Mouse (Mus musculus): ENCODE data around the gene Dock2. TPM values are rescaled to one million over a fixed set of nuclear protein-coding genes. Genes with fewer than 3 reads are reported as not detected.

Gene Dock2
- polyA plus RNA-seq, 1 experiment from 2014 or later = 0.72 TPM

GRCm38 (mm10) chr11:34389261-34390116 lies 394.2 kb downstream of the Dock2 start:
- WGBS = 89% methylated on average over 6 of the region's 6 CpGs
- H3K9ac ChIP-seq (ENCODE audit: low read depth, low read length) = no peak overlapping the region
- no peak overlapping the region for H3K27ac ChIP-seq (ENCODE audit: low read length)
- no peaks in the 10 kb centered on the region for H3K36me3 ChIP-seq (ENCODE audit: control insufficient read depth, insufficient read depth, low read length)
- no peak overlapping the region for H3K4me2 ChIP-seq (ENCODE audit: low read length)
- H3K4me3 ChIP-seq (ENCODE audit: low read depth, low read length) = no peak overlapping the region
- H3K9me3 ChIP-seq (replicated peaks; ENCODE audit: control insufficient read depth, low read length, poor library complexity, severe bottlenecking) = no peaks in the 10 kb centered on the region
- H3K4me1 ChIP-seq (ENCODE audit: control insufficient read depth, insufficient read depth, low read length) = peaks cover 6% of the 10 kb centered on the region
- H3K27me3 ChIP-seq (ENCODE audit: control insufficient read depth, insufficient read depth, low read depth, low read length) = no peaks in the 10 kb centered on the region
- ATAC-seq = no peak

GRCm38 (mm10) chr11:34385001-34385688 lies 398.5 kb downstream of the Dock2 start:
- no peak overlapping the region for H3K9ac ChIP-seq (ENCODE audit: low read depth, low read length)
- no peaks in the 10 kb centered on the region for H3K36me3 ChIP-seq (ENCODE audit: control insufficient read depth, insufficient read depth, low read length)
- peaks cover 6% of the 10 kb centered on the region for H3K4me1 ChIP-seq (ENCODE audit: control insufficient read depth, insufficient read depth, low read length)
- no peak overlapping the region; the same call in 1 of the 2 replicates for H3K27ac ChIP-seq (ENCODE audit: low read length)
- no peak overlapping the region for H3K4me2 ChIP-seq (ENCODE audit: low read length)
- 57% methylated on average over 1 of the region's 1 CpGs for WGBS
- ATAC-seq = 0 out of 2 replicates have a peak, but pooled peaks have one; percentile 39
- no peaks in the 10 kb centered on the region for H3K27me3 ChIP-seq (ENCODE audit: control insufficient read depth, insufficient read depth, low read depth, low read length)
- H3K9me3 ChIP-seq (replicated peaks; ENCODE audit: control insufficient read depth, low read length, poor library complexity, severe bottlenecking) = no peaks in the 10 kb centered on the region; the same call in 1 of the 2 replicates
- H3K4me3 ChIP-seq (ENCODE audit: low read depth, low read length) = no peak overlapping the region

GRCm38 (mm10) chr11:34384178-34384577 lies 399.5 kb downstream of the Dock2 start:
- 73% methylated on average over 4 of the region's 4 CpGs for WGBS
- Histone ChIP-seq H3K27ac (ENCODE audit: low read length) (no peak overlapping the region), H3K4me3 (ENCODE audit: low read depth, low read length) (no peak overlapping the region), H3K9me3 (replicated peaks; ENCODE audit: control insufficient read depth, low read length, poor library complexity, severe bottlenecking) (no peaks in the 10 kb centered on the region; the same call in 1 of the 2 replicates), H3K36me3 (ENCODE audit: control insufficient read depth, insufficient read depth, low read length) (no peaks in the 10 kb centered on the region), H3K4me1 (ENCODE audit: control insufficient read depth, insufficient read depth, low read length) (peaks cover 6% of the 10 kb centered on the region), H3K9ac (ENCODE audit: low read depth, low read length) (no peak overlapping the region), H3K4me2 (ENCODE audit: low read length) (no peak overlapping the region), H3K27me3 (ENCODE audit: control insufficient read depth, insufficient read depth, low read depth, low read length) (no peaks in the 10 kb centered on the region)
- no peak for ATAC-seq

- no peak overlapping the region for H3K4me3 ChIP-seq (ENCODE audit: low read depth, low read length)
- H3K36me3 ChIP-seq (ENCODE audit: control insufficient read depth, insufficient read depth, low read length) = no peaks in the 10 kb centered on the region
- H3K27ac ChIP-seq (ENCODE audit: low read length) = no peak overlapping the region
- 91% methylated on average over 3 of the region's 3 CpGs for WGBS
- peaks cover 6% of the 10 kb centered on the region for H3K4me1 ChIP-seq (ENCODE audit: control insufficient read depth, insufficient read depth, low read length)
- ATAC-seq = no peak
- no peaks in the 10 kb centered on the region; the same call in 1 of the 2 replicates for H3K9me3 ChIP-seq (replicated peaks; ENCODE audit: control insufficient read depth, low read length, poor library complexity, severe bottlenecking)
- H3K9ac ChIP-seq (ENCODE audit: low read depth, low read length) = no peak overlapping the region
- H3K27me3 ChIP-seq (ENCODE audit: control insufficient read depth, insufficient read depth, low read depth, low read length) = no peaks in the 10 kb centered on the region
- no peak overlapping the region for H3K4me2 ChIP-seq (ENCODE audit: low read length)
These were observed 400.2 kb downstream of the Dock2 start for GRCm38 (mm10) chr11:34383501-34383900.

GRCm38 (mm10) chr11:34377649-34378048 lies 406.0 kb downstream of the Dock2 start:
- 0 out of 2 replicates have a peak, but pooled peaks have one; percentile 21 for ATAC-seq
- WGBS = 72% methylated on average over 6 of the region's 6 CpGs
- no peaks in the 10 kb centered on the region; the same call in 1 of the 2 replicates for H3K9me3 ChIP-seq (replicated peaks; ENCODE audit: control insufficient read depth, low read length, poor library complexity, severe bottlenecking)
- 0 out of 2 replicates have a peak, but pooled peaks cover 3% of the 10 kb centered on the region for H3K4me1 ChIP-seq (ENCODE audit: control insufficient read depth, insufficient read depth, low read length)
- H3K9ac ChIP-seq (ENCODE audit: low read depth, low read length) = no peak overlapping the region
- H3K36me3 ChIP-seq (ENCODE audit: control insufficient read depth, insufficient read depth, low read length) = no peaks in the 10 kb centered on the region
- H3K27me3 ChIP-seq (ENCODE audit: control insufficient read depth, insufficient read depth, low read depth, low read length) = no peaks in the 10 kb centered on the region
- H3K4me3 ChIP-seq (ENCODE audit: low read depth, low read length) = no peak overlapping the region
- H3K4me2 ChIP-seq (ENCODE audit: low read length) = no peak overlapping the region
- H3K27ac ChIP-seq (ENCODE audit: low read length) = no peak overlapping the region

- Histone ChIP-seq H3K9me3 (replicated peaks; ENCODE audit: control insufficient read depth, low read length, poor library complexity, severe bottlenecking) (no peaks in the 10 kb centered on the region; the same call in 1 of the 2 replicates), H3K9ac (ENCODE audit: low read depth, low read length) (no peak overlapping the region), H3K27me3 (ENCODE audit: control insufficient read depth, insufficient read depth, low read depth, low read length) (no peaks in the 10 kb centered on the region), H3K27ac (ENCODE audit: low read length) (no peak overlapping the region), H3K4me2 (ENCODE audit: low read length) (no peak overlapping the region), H3K36me3 (ENCODE audit: control insufficient read depth, insufficient read depth, low read length) (no peaks in the 10 kb centered on the region), H3K4me1 (ENCODE audit: control insufficient read depth, insufficient read depth, low read length) (0 out of 2 replicates have a peak, but pooled peaks cover 3% of the 10 kb centered on the region), H3K4me3 (ENCODE audit: low read depth, low read length) (no peak overlapping the region)
- no peak for ATAC-seq
- WGBS = 87% methylated on average over 1 of the region's 1 CpGs
These were observed 408.1 kb downstream of the Dock2 start for GRCm38 (mm10) chr11:34375557-34375956.

GRCm38 (mm10) chr11:34372224-34372623 lies 411.5 kb downstream of the Dock2 start:
- no peak overlapping the region for H3K4me3 ChIP-seq (ENCODE audit: low read depth, low read length)
- no peaks in the 10 kb centered on the region for H3K27me3 ChIP-seq (ENCODE audit: control insufficient read depth, insufficient read depth, low read depth, low read length)
- H3K27ac ChIP-seq (ENCODE audit: low read length) = no peak overlapping the region
- H3K36me3 ChIP-seq (ENCODE audit: control insufficient read depth, insufficient read depth, low read length) = no peaks in the 10 kb centered on the region
- no peak; the same call in 1 of the 2 replicates for ATAC-seq
- H3K4me2 ChIP-seq (ENCODE audit: low read length) = no peak overlapping the region
- H3K4me1 ChIP-seq (ENCODE audit: control insufficient read depth, insufficient read depth, low read length) = 0 out of 2 replicates have a peak, but pooled peaks cover 3% of the 10 kb centered on the region
- H3K9ac ChIP-seq (ENCODE audit: low read depth, low read length) = no peak overlapping the region
- WGBS = 85% methylated on average over 4 of the region's 4 CpGs
- no peaks in the 10 kb centered on the region for H3K9me3 ChIP-seq (replicated peaks; ENCODE audit: control insufficient read depth, low read length, poor library complexity, severe bottlenecking)

- Histone ChIP-seq H3K9me3 (replicated peaks; ENCODE audit: control insufficient read depth, low read length, poor library complexity, severe bottlenecking) (no peaks in the 10 kb centered on the region), H3K27me3 (ENCODE audit: control insufficient read depth, insufficient read depth, low read depth, low read length) (no peaks in the 10 kb centered on the region), H3K4me2 (ENCODE audit: low read length) (no peak overlapping the region), H3K36me3 (ENCODE audit: control insufficient read depth, insufficient read depth, low read length) (no peaks in the 10 kb centered on the region), H3K4me3 (ENCODE audit: low read depth, low read length) (no peak overlapping the region), H3K27ac (ENCODE audit: low read length) (peak overlapping the region; percentile 23; the same call in 1 of the 2 replicates), H3K4me1 (ENCODE audit: control insufficient read depth, insufficient read depth, low read length) (peaks cover 8% of the 10 kb centered on the region), H3K9ac (ENCODE audit: low read depth, low read length) (no peak overlapping the region)
- ATAC-seq = peak; percentile 79
- 29% methylated on average over 2 of the region's 2 CpGs for WGBS
These were observed 427.6 kb downstream of the Dock2 start for GRCm38 (mm10) chr11:34356109-34356508.

GRCm38 (mm10) chr11:34355406-34355805 lies 428.3 kb downstream of the Dock2 start:
- ATAC-seq = no peak
- WGBS = 72% methylated on average over 12 of the region's 12 CpGs
- peaks cover 8% of the 10 kb centered on the region for H3K4me1 ChIP-seq (ENCODE audit: control insufficient read depth, insufficient read depth, low read length)

More at GRCm38 (mm10) chr11:34355406-34355805, 428.3 kb downstream of the Dock2 start:
- Histone ChIP-seq H3K9ac (ENCODE audit: low read depth, low read length) (no peak overlapping the region), H3K27me3 (ENCODE audit: control insufficient read depth, insufficient read depth, low read depth, low read length) (no peaks in the 10 kb centered on the region), H3K4me2 (ENCODE audit: low read length) (no peak overlapping the region), H3K27ac (ENCODE audit: low read length) (no peak overlapping the region), H3K36me3 (ENCODE audit: control insufficient read depth, insufficient read depth, low read length) (no peaks in the 10 kb centered on the region), H3K4me3 (ENCODE audit: low read depth, low read length) (no peak overlapping the region), H3K9me3 (replicated peaks; ENCODE audit: control insufficient read depth, low read length, poor library complexity, severe bottlenecking) (no peaks in the 10 kb centered on the region)

All from midbrain, embryonic 16.5 days (tissue).